Comparison of ENCODE assay signal across 17 mouse cellular contexts in genomic region chr7:139717781-139718180, GRCm38 (mm10). TPM values are rescaled to one million over a fixed set of nuclear protein-coding genes. Genes with fewer than 3 reads are reported as not detected.
DNase-seq lines count a peak whose midpoint lies in the region; ATAC-seq and TF ChIP-seq lines count a peak whose summit lies in the region.
"Had no signal": no experiment of that assay in that cellular context is flagged by ENCODE, and none has a peak within 500 bp of the region (broad histone marks: within the 10 kb centered on the region; RNA-seq: fewer than 3 reads in every experiment).

No protein-coding gene starts in this region.

- WGBS in lung, postnatal 0 days: 63% methylated on average over 8 of the region's 8 CpGs
- 51% methylated on average over 8 of the region's 8 CpGs for WGBS in lung, adult 2 months

- peak; percentile 10 for DNase-seq in kidney, adult 9 months
- no peak for DNase-seq in kidney, adult 18-20 months
- DNase-seq in lung, postnatal 0 days (ENCODE audit: low spot score): peak; percentile 34
- DNase-seq in lung, adult 2 months: no peak
- peak; percentile 8 for DNase-seq in lung, postnatal 25 days (ENCODE audit: low spot score)
- no peak for DNase-seq in embryo, embryonic 11 days
- DNase-seq: adrenal gland, adult 8-10 months; cerebellum, adult 2 months; cerebellum, postnatal 10 days; gastrocnemius, postnatal 36 days; heart, adult 18-20 months had no signal

- no peak for TF ChIP-seq POLR2A in lung, adult 2 months (IDR thresholded peaks at IDR 0.05; ENCODE audit: borderline replicate concordance, extremely low read depth, low read depth, low read length)

- TF ChIP-seq CTCF in lung, postnatal 0 days (IDR thresholded peaks at IDR 0.05): no peak
- TF ChIP-seq CTCF in lung, adult 2 months (IDR thresholded peaks at IDR 0.05; ENCODE audit: insufficient read depth, low read length): no peak

- no peaks in the 10 kb centered on the region for H3K9me3 ChIP-seq in lung, postnatal 0 days (ENCODE audit: low read length)
- H3K9me3 ChIP-seq: embryonic facial prominence, embryonic 15.5 days; forebrain, embryonic 10.5 days; heart, embryonic 12.5 days; hindbrain, embryonic 15.5 days had no signal

- no peaks in the 10 kb centered on the region for H3K27me3 ChIP-seq in lung, postnatal 0 days (replicated peaks; ENCODE audit: insufficient read depth, low read length)
- H3K27me3 ChIP-seq: embryonic facial prominence, embryonic 15.5 days; heart, embryonic 12.5 days; hindbrain, embryonic 15.5 days had no signal

- peak; percentile 83 for TF ChIP-seq EP300 in lung, postnatal 0 days (IDR thresholded peaks at IDR 0.05)

- ATAC-seq in lung, postnatal 0 days: peak; percentile 71
- ATAC-seq: forebrain, embryonic 14.5 days had no signal

- H3K4me3 ChIP-seq in lung, postnatal 0 days (ENCODE audit: low read depth, low read length): no peak overlapping the region
- no peak overlapping the region for H3K4me3 ChIP-seq in lung, adult 2 months (replicated peaks; ENCODE audit: extremely low read depth, low read depth, low read length)
- H3K4me3 ChIP-seq: embryonic facial prominence, embryonic 15.5 days; erythroblast, embryonic 14.5 days; forebrain, embryonic 10.5 days; heart, embryonic 12.5 days; hindbrain, embryonic 15.5 days had no signal

- H3K36me3 ChIP-seq in lung, postnatal 0 days (ENCODE audit: insufficient read depth, low read length): no peaks in the 10 kb centered on the region
- H3K36me3 ChIP-seq: embryonic facial prominence, embryonic 15.5 days; forebrain, embryonic 10.5 days; heart, embryonic 12.5 days; hindbrain, embryonic 15.5 days had no signal

- no peak overlapping the region for H3K4me2 ChIP-seq in lung, postnatal 0 days (replicated peaks; ENCODE audit: low read depth, low read length)
- H3K4me2 ChIP-seq: embryonic facial prominence, embryonic 15.5 days; heart, embryonic 12.5 days; hindbrain, embryonic 15.5 days had no signal

- no peaks in the 10 kb centered on the region for H3K4me1 ChIP-seq in lung, postnatal 0 days (ENCODE audit: insufficient read depth, low read depth, low read length)
- H3K4me1 ChIP-seq in lung, adult 2 months (ENCODE audit: control insufficient read depth, insufficient read depth, low read length): no peaks in the 10 kb centered on the region; the same call in 1 of the 2 replicates
- H3K4me1 ChIP-seq: embryonic facial prominence, embryonic 15.5 days; forebrain, embryonic 10.5 days; heart, embryonic 12.5 days; hindbrain, embryonic 15.5 days had no signal

- H3K27ac ChIP-seq in lung, postnatal 0 days (ENCODE audit: low read length): no peak overlapping the region
- H3K27ac ChIP-seq: embryonic facial prominence, embryonic 15.5 days; forebrain, embryonic 10.5 days; hindbrain, embryonic 15.5 days had no signal

- no peak overlapping the region for H3K9ac ChIP-seq in lung, postnatal 0 days (replicated peaks; ENCODE audit: low read depth)
- H3K9ac ChIP-seq: embryonic facial prominence, embryonic 15.5 days; heart, embryonic 12.5 days; hindbrain, embryonic 15.5 days had no signal

RNA-seq across cellular contexts. Expression of gene Cfap46, which starts 34.2 kb away (rescaled TPM):
- polyA plus RNA-seq in lung, postnatal 0 days (2015; fragmentation: Nextera tagmentation; extraction: Ambion mirVana): 1.7 and 2.7 TPM in 2 replicates
- 9.8 and 13.5 TPM in 2 replicates for polyA plus RNA-seq in lung, adult 2 months (2012; rRNA removed)
- polyA plus RNA-seq: erythroblast, embryonic 14.5 days had no signal

Comparison
In these comparisons a context has a peak if more than half of its experiments do, and no peak if none do; other contexts are left out.
1. DNase-seq: peak in kidney, adult 9 months (single experiment), lung, postnatal 0 days (single experiment) and lung, postnatal 25 days (single experiment); none in kidney, adult 18-20 months (single experiment), lung, adult 2 months (single experiment) and embryo, embryonic 11 days (single experiment).